Mouse (Mus musculus) gastrocnemius, postnatal 25 days (tissue): Measurements from ENCODE around the gene Atp2c1. TPM values are rescaled to one million over a fixed set of nuclear protein-coding genes. Genes with fewer than 3 reads are reported as not detected.

Experiments used
- DNase-seq: peaks from one replicate; pipeline ENCODE4 v3.0.0; 2022
- total RNA-seq, 2 experiments: library from RNA; stranded (reverse); gene quantifications; 1 replicate in 1 of 2; 2 replicates in 1 of 2; pipeline ENCODE4 v1.2.3; 2021

The Atp2c1 gene
- total RNA-seq, 2 experiments from 2014 or later, result 28.6 to 29.0 TPM

- DNase-seq, result no peak
Measured at GRCm38 (mm10) chr9:105488363-105488762, 38.8 kb downstream of the Atp2c1 start.

GRCm38 (mm10) chr9:105484338-105485084, 42.6 kb downstream of the Atp2c1 start:
- peak; percentile 62 for DNase-seq

DNA sequence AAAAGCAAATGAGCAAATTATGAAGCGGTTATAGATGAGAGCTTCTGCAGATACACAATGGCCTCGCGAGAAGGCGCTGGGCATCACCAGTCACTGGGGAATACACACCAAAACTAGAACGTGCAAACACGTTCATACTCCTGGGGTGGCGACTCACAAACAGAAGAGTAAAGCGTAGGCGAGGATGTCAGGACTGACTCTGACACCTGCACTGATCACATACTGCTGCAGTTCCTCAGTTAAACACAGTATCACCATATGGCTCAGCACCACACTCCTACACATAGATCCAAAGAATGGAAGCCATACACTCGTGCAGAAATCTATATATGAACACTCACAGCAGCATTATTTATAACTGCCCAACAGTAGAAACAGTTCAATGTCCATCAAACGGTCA, 43.2 kb downstream of the Atp2c1 start:
- DNase-seq, result no peak

GRCm38 (mm10) chr9:105482715-105483510, 44.2 kb downstream of the Atp2c1 start:
- no peak for DNase-seq

DNA sequence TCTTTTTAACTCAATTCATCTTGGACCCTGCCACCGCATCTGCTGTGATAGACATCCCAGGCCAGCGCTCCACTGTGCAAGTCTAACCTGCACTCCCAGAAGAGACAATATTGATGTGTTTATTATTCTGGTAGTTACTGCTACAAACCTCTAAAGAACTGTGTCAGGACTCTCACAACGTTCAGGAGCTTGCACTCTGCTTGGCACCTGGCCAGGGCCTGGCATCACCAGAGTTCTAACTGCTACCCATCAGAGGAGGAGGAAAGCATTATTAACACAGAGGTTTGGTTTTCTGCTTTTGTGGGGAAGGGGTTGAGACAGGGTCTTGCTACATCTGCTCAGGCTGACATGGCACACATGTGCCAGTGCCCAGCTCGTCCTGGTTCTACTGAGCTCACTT, 45.0 kb downstream of the Atp2c1 start:
- DNase-seq, result no peak

GRCm38 (mm10) chr9:105476134-105476533, 51.0 kb downstream of the Atp2c1 start:
- no peak for DNase-seq

- no peak for DNase-seq
Measured at GRCm38 (mm10) chr9:105474910-105475309, 52.2 kb downstream of the Atp2c1 start.

GRCm38 (mm10) chr9:105467787-105468186, 59.3 kb downstream of the Atp2c1 start:
- DNase-seq, result no peak

GRCm38 (mm10) chr9:105461496-105461895, 65.6 kb downstream of the Atp2c1 start:
- DNase-seq, result no peak

- DNase-seq, result no peak
Measured at GRCm38 (mm10) chr9:105459032-105459431, 68.1 kb downstream of the Atp2c1 start.

DNA sequence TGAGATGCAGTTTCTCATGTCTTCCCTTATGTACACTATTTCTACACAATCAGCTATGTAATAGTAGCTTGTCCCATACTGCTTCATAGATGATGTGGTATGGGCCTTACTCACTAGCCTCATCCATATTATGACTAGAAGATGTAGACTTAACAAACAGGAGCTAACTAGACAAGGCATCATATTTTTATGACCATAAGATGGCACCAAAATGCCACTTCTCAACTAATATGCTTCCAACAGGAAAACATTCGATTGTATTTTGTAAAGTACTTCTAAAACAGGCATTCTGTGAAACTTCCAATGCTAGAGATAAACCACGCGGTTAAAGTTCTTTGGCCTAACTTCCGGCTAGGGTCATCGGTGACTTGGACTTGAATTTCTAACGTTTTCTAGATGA, 118.6 kb downstream of the Atp2c1 start:
- DNase-seq, result no peak

DNA sequence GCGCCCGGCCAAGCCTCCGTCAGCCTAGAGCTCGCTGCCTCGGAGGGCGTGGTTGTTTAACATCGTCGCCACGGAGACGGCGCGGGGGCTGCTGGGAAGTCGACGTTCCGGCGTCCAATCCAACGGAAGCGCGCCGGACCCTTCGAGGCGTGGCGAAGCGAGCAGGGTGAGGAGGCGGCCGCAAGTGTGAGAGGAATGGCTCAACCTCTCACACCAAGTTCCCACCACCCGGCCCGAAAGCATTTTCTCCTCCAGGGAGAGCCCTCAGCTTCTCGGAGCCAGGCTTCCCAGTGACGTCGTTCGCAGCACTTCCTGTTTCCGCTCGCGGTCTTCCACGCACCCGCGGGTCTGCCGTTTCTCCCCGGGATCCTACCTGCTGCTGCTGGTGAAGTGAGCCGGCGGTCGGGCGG, 131.9 kb downstream of the Atp2c1 start, which contains the start of the genes Aste1 and Nek11:
Gene Aste1, plus strand, starts transcription at position 175 of the 410 bp plus-strand sequence.
Gene Nek11, minus strand, starts transcription at position 307 of the 410 bp plus-strand sequence.
- DNase-seq, result peak; percentile 91

GRCm38 (mm10) chr9:105394720-105395119, 132.4 kb downstream of the Atp2c1 start:
- no peak for DNase-seq

- no peak for DNase-seq
Measured at GRCm38 (mm10) chr9:105390616-105391015, 136.5 kb downstream of the Atp2c1 start.

DNA sequence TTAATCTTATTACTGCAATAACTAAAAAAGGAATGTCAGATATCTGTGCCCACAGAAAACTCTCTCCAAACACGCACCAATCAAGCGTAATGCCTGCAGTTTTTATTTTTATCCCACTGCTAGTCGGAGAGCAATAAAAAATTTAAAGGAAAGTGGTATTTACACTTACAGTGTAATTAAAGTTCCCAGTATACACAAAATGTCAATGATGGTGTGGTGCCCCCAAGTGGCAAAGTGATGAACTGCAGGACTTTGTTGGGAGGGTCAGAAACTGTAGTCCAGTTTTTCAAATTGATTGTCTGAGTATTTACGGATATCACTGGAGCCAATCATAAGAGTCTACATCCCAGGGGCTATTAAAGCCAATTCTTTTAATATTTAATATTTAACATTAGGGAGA, 137.8 kb downstream of the Atp2c1 start:
- DNase-seq, result no peak

DNA sequence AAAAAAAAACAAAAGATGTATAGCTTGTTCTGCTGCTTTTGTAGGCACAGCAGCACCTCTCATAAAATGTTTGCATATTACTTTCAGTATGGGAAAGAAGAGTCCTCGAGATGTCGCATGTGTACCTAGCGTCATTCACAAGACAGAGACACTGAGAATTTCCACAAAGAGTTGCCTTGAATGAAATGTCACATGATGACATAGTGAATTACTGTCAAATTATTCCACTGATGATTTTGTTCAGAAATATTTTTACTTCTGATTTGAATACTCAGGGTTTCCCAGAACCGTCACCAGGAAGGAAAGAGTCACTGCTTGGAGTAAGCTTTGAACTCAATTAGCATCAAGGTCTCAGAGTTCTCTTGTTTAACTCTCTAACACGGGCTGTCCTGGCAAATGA, 139.7 kb downstream of the Atp2c1 start:
- no peak for DNase-seq

DNA sequence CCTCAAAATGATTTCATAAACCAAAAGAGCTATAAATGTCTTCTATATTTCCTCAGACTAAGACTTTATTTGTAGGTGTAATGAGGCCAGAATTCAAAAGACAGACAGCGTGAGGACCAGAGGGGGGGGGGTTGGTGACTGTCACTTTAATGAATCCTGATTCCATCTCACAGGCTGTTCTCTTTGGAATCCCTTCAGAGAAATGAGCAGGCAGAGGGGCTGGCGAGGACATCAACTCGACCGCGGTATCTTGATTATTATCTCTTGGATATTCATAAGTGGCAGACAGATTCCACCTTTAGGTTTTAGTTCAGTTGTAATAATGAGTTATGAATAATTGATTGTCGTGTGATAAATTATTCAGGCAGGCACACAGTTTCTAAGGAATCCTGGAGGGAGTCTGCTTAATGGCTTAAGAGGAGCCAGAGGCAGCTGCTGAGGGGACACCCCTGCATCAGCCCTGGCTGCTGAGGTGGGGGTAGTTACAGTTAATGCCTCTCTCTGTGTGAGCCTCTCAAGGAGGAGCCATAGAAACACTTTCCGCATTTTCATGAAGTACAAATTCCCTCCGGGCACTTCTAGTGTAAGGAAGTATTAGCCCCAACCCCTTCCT, 147.5 kb downstream of the Atp2c1 start:
- no peak for DNase-seq

DNA sequence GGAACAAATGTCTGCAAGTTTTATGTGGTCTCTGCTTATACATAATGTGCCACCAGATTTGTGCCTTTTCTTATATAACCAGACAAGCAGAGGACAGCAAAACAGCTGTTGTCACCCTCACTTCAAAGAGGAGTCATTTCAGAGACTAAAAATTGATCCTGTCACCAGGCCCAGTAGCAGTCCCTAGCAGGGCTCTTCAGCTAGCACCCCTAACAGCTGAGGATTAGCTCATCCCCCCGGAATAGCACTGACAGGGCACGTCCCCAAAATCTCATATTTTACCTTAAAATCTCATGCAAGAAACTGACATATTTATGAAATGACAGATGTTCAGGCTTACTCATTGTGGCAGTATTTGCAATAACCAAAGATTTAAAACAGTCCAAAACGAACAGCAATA, 149.5 kb downstream of the Atp2c1 start:
- DNase-seq, result no peak

DNA sequence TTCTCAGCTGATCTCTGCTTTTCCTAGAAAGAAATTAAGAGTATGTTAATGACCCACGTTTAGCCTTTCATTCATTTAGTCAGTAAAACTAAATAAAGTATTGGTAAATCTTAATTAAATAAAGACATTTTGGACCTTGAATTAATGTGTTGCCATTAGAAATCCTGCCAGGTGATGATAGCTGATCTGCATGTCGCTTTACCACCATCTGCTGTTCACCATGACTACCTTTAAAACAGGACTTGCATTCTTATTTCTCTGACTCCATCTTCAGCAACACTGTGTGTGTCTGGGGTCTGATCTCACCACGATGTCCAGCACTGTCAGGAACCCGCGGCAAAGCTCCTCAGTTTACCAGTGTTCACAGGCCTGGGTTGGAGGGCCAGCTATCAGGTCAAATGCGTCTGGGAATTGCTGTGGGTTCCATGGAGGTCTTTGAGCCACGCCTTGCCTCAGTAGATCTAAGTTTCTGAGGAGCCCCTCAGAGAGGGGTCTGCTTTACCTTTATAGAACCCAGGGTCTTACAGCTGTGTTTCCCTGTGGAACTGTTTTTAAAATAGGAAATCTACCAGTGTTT, 150.1 kb downstream of the Atp2c1 start:
- no peak for DNase-seq

GRCm38 (mm10) chr9:105376411-105376810, 150.7 kb downstream of the Atp2c1 start:
- DNase-seq, result no peak

DNA sequence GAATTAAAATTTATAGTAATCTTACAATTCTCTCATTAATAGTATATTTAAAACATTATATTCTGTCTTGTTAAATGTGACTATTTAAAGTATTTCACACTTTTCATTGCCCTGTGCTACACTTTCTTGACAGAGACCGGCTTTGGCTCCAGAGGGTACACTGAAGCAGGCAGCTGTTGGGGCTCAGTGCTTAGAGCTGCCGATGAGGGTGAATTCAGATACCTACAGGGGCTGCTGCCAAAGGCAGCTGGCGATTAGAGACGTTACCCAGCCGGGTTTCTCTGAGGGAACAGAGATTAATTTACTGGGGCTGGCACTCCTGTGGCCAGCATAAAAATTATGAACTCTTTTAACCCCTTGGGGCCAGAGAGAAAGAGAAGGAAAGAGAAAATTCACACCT, 152.8 kb downstream of the Atp2c1 start:
- peak; percentile 27 for DNase-seq

GRCm38 (mm10) chr9:105368605-105369004, 158.5 kb downstream of the Atp2c1 start:
- DNase-seq, result no peak

DNA sequence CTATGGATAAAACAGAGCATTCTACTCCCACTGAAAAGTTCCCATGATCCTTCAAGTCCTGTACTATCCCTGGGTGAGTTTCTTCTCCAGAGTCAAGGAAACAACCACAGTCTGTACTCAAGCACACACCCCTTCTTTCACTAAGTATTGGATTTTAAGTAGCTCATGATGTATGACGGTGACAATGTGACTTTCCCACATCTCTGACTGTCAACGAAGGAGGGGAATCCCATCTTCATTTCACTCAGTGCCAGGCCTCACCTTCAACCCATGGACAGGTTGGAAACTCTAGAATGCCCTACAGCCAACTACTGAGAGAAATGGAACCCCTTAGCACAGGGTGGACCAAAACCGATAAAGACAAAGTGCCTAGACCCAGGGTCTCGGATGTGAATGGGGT, 160.9 kb downstream of the Atp2c1 start:
- DNase-seq, result no peak
